Mouse (Mus musculus) CH12.LX (cell line): ENCODE measurements around the gene Fam13c.

ENCODE experiments used
- CTCF ChIP-seq, 2 experiments: IDR thresholded peaks in 1 of 2; conservative IDR thresholded peaks in 1 of 2; 2 replicates each; pipeline ENCODE4 v1.5.1; 2011 to 2012; ENCODE audit warnings: low read depth in 2 of 2, low read length in 2 of 2, improper control_type of control experiment in 1 of 2, inconsistent platforms in 1 of 2, mild to moderate bottlenecking in 1 of 2, moderate library complexity in 1 of 2
- ELF1 ChIP-seq: IDR thresholded peaks from 2 replicates; pipeline ENCODE4 v1.6.1; 2014; ENCODE audit warnings: low read depth, mild to moderate bottlenecking, inconsistent platforms, low read length, improper control_type of control experiment
- EP300 ChIP-seq: IDR thresholded peaks from 2 replicates; pipeline ENCODE4 v1.6.1; 2011; ENCODE audit warnings: low read length, improper control_type of control experiment
- MAX ChIP-seq: IDR thresholded peaks from 2 replicates; pipeline ENCODE4 v1.6.1; 2011; ENCODE audit warnings: low read length, improper control_type of control experiment
- MXI1 ChIP-seq: IDR thresholded peaks from 2 replicates; pipeline ENCODE4 v1.6.1; 2011; ENCODE audit warnings: mild to moderate bottlenecking, low read depth, low read length, improper control_type of control experiment
- POLR2A ChIP-seq: IDR thresholded peaks from 2 replicates; pipeline ENCODE4 v1.6.1; 2011; ENCODE audit warnings: low read depth, mild to moderate bottlenecking, improper control_type of control experiment, low read length
- POLR2AphosphoS2 ChIP-seq: IDR thresholded peaks from 2 replicates; pipeline ENCODE4 v1.6.1; 2011; ENCODE audit warnings: low read depth, low read length, improper control_type of control experiment
- SIN3A ChIP-seq: IDR thresholded peaks from 2 replicates; pipeline ENCODE4 v1.6.1; 2012; ENCODE audit warnings: low read length, improper control_type of control experiment, inconsistent platforms
- TCF12 ChIP-seq: IDR thresholded peaks from 2 replicates; pipeline ENCODE4 v1.6.1; 2014; ENCODE audit warnings: low read depth, mild to moderate bottlenecking, inconsistent platforms, low read length, improper control_type of control experiment
- UBTF ChIP-seq: IDR thresholded peaks from 2 replicates; pipeline ENCODE4 v1.6.1; 2012; ENCODE audit warnings: low read depth, mild to moderate bottlenecking, inconsistent platforms, low read length, improper control_type of control experiment, moderate library complexity
- ZKSCAN1 ChIP-seq: IDR thresholded peaks from 2 replicates; pipeline ENCODE4 v1.6.1; 2012; ENCODE audit warnings: low read depth, inconsistent platforms, low read length, improper control_type of control experiment, borderline replicate concordance

GRCm38 (mm10) chr10:70599925-70600305, 159.6 kb downstream of the Fam13c start:
- TF ChIP-seq CTCF (conservative IDR thresholded peaks at IDR 0.05 in 1 of 2, IDR thresholded peaks at IDR 0.05 in 1 of 2; ENCODE audit: low read depth in 2 of 2, low read length in 2 of 2) (no peak), ZKSCAN1 (no peak), MXI1 (no peak), UBTF (no peak), SIN3A (no peak), EP300 (no peak), ELF1 (no peak), TCF12 (no peak), POLR2A (no peak), MAX (no peak), POLR2AphosphoS2 (no peak)
